Mouse (Mus musculus): ENCODE measurements at regions not wholly inside any gene's neighbourhood (a gene's known extent, or its start where the extent isn't known, plus 50 kb on each side); places are given as distances from the start of the nearest gene placed in this dataset.

GRCm38 (mm10) chr12:58536381-58536992 lies 267.4 kb upstream of the Clec14a start:
- no peak overlapping the region for H3K9ac ChIP-seq (ENCODE audit: low read length)
- no peak overlapping the region for H3K4me2 ChIP-seq (ENCODE audit: low read length)
- WGBS = 71% methylated on average over 7 of the region's 7 CpGs
- H3K4me3 ChIP-seq (ENCODE audit: low read depth, low read length) = no peak overlapping the region
- ATAC-seq (replicated peaks; ENCODE audit: low FRiP score, low TSS enrichment, low read depth) (no peak), DNase-seq (ENCODE audit: low spot score) (no peak)
- no peaks in the 10 kb centered on the region for H3K27me3 ChIP-seq (replicated peaks; ENCODE audit: control insufficient read depth, insufficient read depth, low read length)
- no peaks in the 10 kb centered on the region for H3K36me3 ChIP-seq (ENCODE audit: control insufficient read depth, insufficient read depth, low read length)
- H3K4me1 ChIP-seq (replicated peaks; ENCODE audit: control insufficient read depth, insufficient read depth, low read length) = no peaks in the 10 kb centered on the region
- no peak overlapping the region for H3K27ac ChIP-seq (ENCODE audit: low read depth)
- H3K9me3 ChIP-seq (ENCODE audit: control insufficient read depth, low read length) = no peaks in the 10 kb centered on the region

- H3K9me3 ChIP-seq (ENCODE audit: control insufficient read depth, low read length) = no peaks in the 10 kb centered on the region
- no peaks in the 10 kb centered on the region for H3K27me3 ChIP-seq (replicated peaks; ENCODE audit: control insufficient read depth, insufficient read depth, low read length)
- WGBS = 36% methylated on average over 3 of the region's 3 CpGs
- no peak overlapping the region for H3K4me2 ChIP-seq (ENCODE audit: low read length)
- no peak overlapping the region for H3K4me3 ChIP-seq (ENCODE audit: low read depth, low read length)
- no peaks in the 10 kb centered on the region for H3K4me1 ChIP-seq (replicated peaks; ENCODE audit: control insufficient read depth, insufficient read depth, low read length)
- no peak overlapping the region for H3K27ac ChIP-seq (ENCODE audit: low read depth)
- H3K9ac ChIP-seq (ENCODE audit: low read length) = no peak overlapping the region
- no peak for DNase-seq (ENCODE audit: low spot score)
- no peaks in the 10 kb centered on the region for H3K36me3 ChIP-seq (ENCODE audit: control insufficient read depth, insufficient read depth, low read length)
- no peak for ATAC-seq (replicated peaks; ENCODE audit: low FRiP score, low TSS enrichment, low read depth)
Observed at GRCm38 (mm10) chr12:58530306-58530705, 261.2 kb upstream of the Clec14a start.

GRCm38 (mm10) chr12:58516800-58517199 lies 247.7 kb upstream of the Clec14a start:
- WGBS = 45% methylated on average over 1 of the region's 1 CpGs

GRCm38 (mm10) chr12:58513951-58514350 lies 244.9 kb upstream of the Clec14a start:
- ATAC-seq (replicated peaks; ENCODE audit: low FRiP score, low TSS enrichment, low read depth) (no peak), DNase-seq (ENCODE audit: low spot score) (no peak)
- Histone ChIP-seq H3K9ac (ENCODE audit: low read length) (no peak overlapping the region), H3K4me3 (ENCODE audit: low read depth, low read length) (no peak overlapping the region), H3K27ac (ENCODE audit: low read depth) (no peak overlapping the region), H3K4me2 (ENCODE audit: low read length) (no peak overlapping the region), H3K9me3 (ENCODE audit: control insufficient read depth, low read length) (no peaks in the 10 kb centered on the region), H3K36me3 (ENCODE audit: control insufficient read depth, insufficient read depth, low read length) (no peaks in the 10 kb centered on the region), H3K4me1 (replicated peaks; ENCODE audit: control insufficient read depth, insufficient read depth, low read length) (no peaks in the 10 kb centered on the region), H3K27me3 (replicated peaks; ENCODE audit: control insufficient read depth, insufficient read depth, low read length) (no peaks in the 10 kb centered on the region)
- WGBS = 90% methylated on average over 1 of the region's 1 CpGs

More at GRCm38 (mm10) chr12:58516800-58517199, 247.7 kb upstream of the Clec14a start:
- no peak overlapping the region for H3K27ac ChIP-seq (ENCODE audit: low read depth)
- H3K4me3 ChIP-seq (ENCODE audit: low read depth, low read length) = no peak overlapping the region
- H3K4me2 ChIP-seq (ENCODE audit: low read length) = no peak overlapping the region
- H3K4me1 ChIP-seq (replicated peaks; ENCODE audit: control insufficient read depth, insufficient read depth, low read length) = no peaks in the 10 kb centered on the region
- no peaks in the 10 kb centered on the region for H3K36me3 ChIP-seq (ENCODE audit: control insufficient read depth, insufficient read depth, low read length)
- DNase-seq (ENCODE audit: low spot score) (no peak), ATAC-seq (replicated peaks; ENCODE audit: low FRiP score, low TSS enrichment, low read depth) (no peak)
- no peaks in the 10 kb centered on the region for H3K9me3 ChIP-seq (ENCODE audit: control insufficient read depth, low read length)
- H3K9ac ChIP-seq (ENCODE audit: low read length) = no peak overlapping the region
- H3K27me3 ChIP-seq (replicated peaks; ENCODE audit: control insufficient read depth, insufficient read depth, low read length) = no peaks in the 10 kb centered on the region

- 73% methylated on average over 7 of the region's 7 CpGs for whole genome bisulfite sequencing
Observed at GRCm38 (mm10) chr12:58512645-58513044, 243.6 kb upstream of the Clec14a start.

GRCm38 (mm10) chr12:58504283-58504682 lies 235.2 kb upstream of the Clec14a start:
- Histone ChIP-seq H3K4me1 (replicated peaks; ENCODE audit: control insufficient read depth, insufficient read depth, low read length) (no peaks in the 10 kb centered on the region), H3K9ac (ENCODE audit: low read length) (no peak overlapping the region), H3K4me2 (ENCODE audit: low read length) (no peak overlapping the region), H3K36me3 (ENCODE audit: control insufficient read depth, insufficient read depth, low read length) (no peaks in the 10 kb centered on the region), H3K27me3 (replicated peaks; ENCODE audit: control insufficient read depth, insufficient read depth, low read length) (no peaks in the 10 kb centered on the region), H3K9me3 (ENCODE audit: control insufficient read depth, low read length) (no peaks in the 10 kb centered on the region), H3K27ac (ENCODE audit: low read depth) (no peak overlapping the region), H3K4me3 (ENCODE audit: low read depth, low read length) (no peak overlapping the region)
- ATAC-seq (replicated peaks; ENCODE audit: low FRiP score, low TSS enrichment, low read depth) (no peak), DNase-seq (ENCODE audit: low spot score) (no peak)

More at GRCm38 (mm10) chr12:58512645-58513044, 243.6 kb upstream of the Clec14a start:
- no peak for DNase-seq (ENCODE audit: low spot score)
- Histone ChIP-seq H3K9me3 (ENCODE audit: control insufficient read depth, low read length) (no peaks in the 10 kb centered on the region), H3K27me3 (replicated peaks; ENCODE audit: control insufficient read depth, insufficient read depth, low read length) (no peaks in the 10 kb centered on the region), H3K4me1 (replicated peaks; ENCODE audit: control insufficient read depth, insufficient read depth, low read length) (no peaks in the 10 kb centered on the region), H3K4me3 (ENCODE audit: low read depth, low read length) (no peak overlapping the region), H3K9ac (ENCODE audit: low read length) (no peak overlapping the region), H3K27ac (ENCODE audit: low read depth) (no peak overlapping the region), H3K36me3 (ENCODE audit: control insufficient read depth, insufficient read depth, low read length) (no peaks in the 10 kb centered on the region), H3K4me2 (ENCODE audit: low read length) (no peak overlapping the region)
- no peak for ATAC-seq (replicated peaks; ENCODE audit: low FRiP score, low TSS enrichment, low read depth)

- no peak for DNase-seq (ENCODE audit: low spot score)
- Histone ChIP-seq H3K4me2 (ENCODE audit: low read length) (no peak overlapping the region), H3K9ac (ENCODE audit: low read length) (no peak overlapping the region), H3K9me3 (ENCODE audit: control insufficient read depth, low read length) (no peaks in the 10 kb centered on the region), H3K4me1 (replicated peaks; ENCODE audit: control insufficient read depth, insufficient read depth, low read length) (no peaks in the 10 kb centered on the region), H3K27ac (ENCODE audit: low read depth) (no peak overlapping the region), H3K4me3 (ENCODE audit: low read depth, low read length) (no peak overlapping the region), H3K36me3 (ENCODE audit: control insufficient read depth, insufficient read depth, low read length) (no peaks in the 10 kb centered on the region), H3K27me3 (replicated peaks; ENCODE audit: control insufficient read depth, insufficient read depth, low read length) (no peaks in the 10 kb centered on the region)
- ATAC-seq (replicated peaks; ENCODE audit: low FRiP score, low TSS enrichment, low read depth) = no peak
Observed at GRCm38 (mm10) chr12:58474181-58474580, 205.1 kb upstream of the Clec14a start.

GRCm38 (mm10) chr12:58473511-58473910 lies 204.4 kb upstream of the Clec14a start:
- WGBS = 83% methylated on average over 1 of the region's 1 CpGs

GRCm38 (mm10) chr12:58460465-58460864 lies 191.4 kb upstream of the Clec14a start:
- Histone ChIP-seq H3K27ac (ENCODE audit: low read depth) (no peak overlapping the region), H3K36me3 (ENCODE audit: control insufficient read depth, insufficient read depth, low read length) (no peaks in the 10 kb centered on the region), H3K4me3 (ENCODE audit: low read depth, low read length) (no peak overlapping the region), H3K4me2 (ENCODE audit: low read length) (no peak overlapping the region), H3K9me3 (ENCODE audit: control insufficient read depth, low read length) (no peaks in the 10 kb centered on the region), H3K4me1 (replicated peaks; ENCODE audit: control insufficient read depth, insufficient read depth, low read length) (no peaks in the 10 kb centered on the region), H3K9ac (ENCODE audit: low read length) (no peak overlapping the region), H3K27me3 (replicated peaks; ENCODE audit: control insufficient read depth, insufficient read depth, low read length) (no peaks in the 10 kb centered on the region)
- ATAC-seq (replicated peaks; ENCODE audit: low FRiP score, low TSS enrichment, low read depth) = no peak
- no peak for DNase-seq (ENCODE audit: low spot score)
- WGBS = 86% methylated on average over 3 of the region's 3 CpGs

More at GRCm38 (mm10) chr12:58473511-58473910, 204.4 kb upstream of the Clec14a start:
- Histone ChIP-seq H3K27me3 (replicated peaks; ENCODE audit: control insufficient read depth, insufficient read depth, low read length) (no peaks in the 10 kb centered on the region), H3K36me3 (ENCODE audit: control insufficient read depth, insufficient read depth, low read length) (no peaks in the 10 kb centered on the region), H3K4me3 (ENCODE audit: low read depth, low read length) (no peak overlapping the region), H3K27ac (ENCODE audit: low read depth) (no peak overlapping the region), H3K4me2 (ENCODE audit: low read length) (no peak overlapping the region), H3K9me3 (ENCODE audit: control insufficient read depth, low read length) (no peaks in the 10 kb centered on the region), H3K4me1 (replicated peaks; ENCODE audit: control insufficient read depth, insufficient read depth, low read length) (no peaks in the 10 kb centered on the region), H3K9ac (ENCODE audit: low read length) (no peak overlapping the region)
- DNase-seq (ENCODE audit: low spot score) = no peak
- no peak for ATAC-seq (replicated peaks; ENCODE audit: low FRiP score, low TSS enrichment, low read depth)
